Mouse (Mus musculus): Measurements from ENCODE around the gene Ubox5. TPM values are rescaled to one million over a fixed set of nuclear protein-coding genes. Genes with fewer than 3 reads are reported as not detected.
A peak's percentile ranks its signal among the peaks of the same experiment; 100 is the strongest.

The Ubox5 gene
- total and polyA plus RNA-seq, 3 experiments: 5.5 to 10.6 (median 7.0) TPM

DNA sequence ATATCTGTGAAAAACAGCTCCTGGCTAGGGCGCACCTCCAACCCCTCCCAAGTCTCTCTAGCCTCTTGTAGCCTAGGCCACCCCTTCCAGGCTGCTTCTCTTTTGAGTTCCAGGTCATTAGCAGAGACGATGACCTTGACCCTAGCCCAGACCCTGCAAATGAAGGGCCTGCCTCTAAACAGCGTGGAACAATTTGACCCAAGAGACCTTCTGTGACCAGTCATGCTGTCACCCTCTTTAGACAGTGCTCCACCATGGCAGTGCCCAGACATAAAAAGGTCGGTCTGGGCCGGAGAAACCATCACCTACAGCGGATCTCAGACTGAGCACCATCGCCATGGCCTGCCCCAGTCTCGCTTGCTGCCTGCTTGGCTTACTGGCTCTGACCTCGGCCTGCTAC is 54.0 kb downstream of the Ubox5 start, which contains the start of gene Oxt:
Oxt (plus strand) TSS at position 301 of the 400 bp plus-strand sequence.
- in situ Hi-C loops (cut with MboI; ENCODE audit: low pct_ligation_motif_present, low pct_unique_long_range_greater_than_20kb, low sequenced_read_pairs): no loop called here
- DNase-seq (ENCODE audit: extremely low read depth): no peak
- H3K4me3 ChIP-seq (replicated peaks in 1 of 3; ENCODE audit: low read depth in 2 of 3, low read length in 2 of 3, poor library complexity in 1 of 3): no peak within 1 kb of the TSS
- dilution Hi-C loops (cut with MboI; ENCODE audit: extremely low pct_ligation_motif_present, extremely low pct_unique_long_range_greater_than_20kb, low sequenced_read_pairs): no loop called here
- H3K9me3 ChIP-seq (replicated peaks; ENCODE audit: low read length): no peaks in the 10 kb centered on the region
- H3K4me2 ChIP-seq (ENCODE audit: insufficient read depth, low read depth, poor library complexity, severe bottlenecking): no peak within 1 kb of the TSS
- TF ChIP-seq MAZ (IDR thresholded peaks at IDR 0.05; ENCODE audit: low read depth, low read length) (no peak), SIN3A (IDR thresholded peaks at IDR 0.05; ENCODE audit: low read length) (no peak), CHD2 (IDR thresholded peaks at IDR 0.05; ENCODE audit: low read length) (no peak), NELFE (IDR thresholded peaks at IDR 0.05; ENCODE audit: low read depth, low read length) (no peak), MEF2A (IDR thresholded peaks at IDR 0.05; ENCODE audit: borderline replicate concordance, low read depth, low read length) (no peak), ZMIZ1 (IDR thresholded peaks at IDR 0.05; ENCODE audit: low read depth, low read length) (no peak), ETS1 (conservative IDR thresholded peaks at IDR 0.05; ENCODE audit: low read depth, low read length) (no peak), EP300 (IDR thresholded peaks at IDR 0.05; ENCODE audit: low read length) (no peak), CHD1 (IDR thresholded peaks at IDR 0.05; ENCODE audit: low read depth, low read length) (no peak), NRF1 (IDR thresholded peaks at IDR 0.05; ENCODE audit: low read depth, low read length) (no peak), POLR2AphosphoS2 (IDR thresholded peaks at IDR 0.05; ENCODE audit: low read depth, low read length) (no peak), ELF1 (IDR thresholded peaks at IDR 0.05; ENCODE audit: low read depth, low read length) (no peak), GABPA (IDR thresholded peaks at IDR 0.05; ENCODE audit: insufficient replicate concordance, low read depth, low read length) (no peak), TBP (conservative IDR thresholded peaks at IDR 0.05; ENCODE audit: low read depth, low read length) (no peak), JUND (conservative IDR thresholded peaks at IDR 0.05; ENCODE audit: low read depth, low read length) (no peak), MAX (IDR thresholded peaks at IDR 0.05; ENCODE audit: low read length) (no peak), UBTF (IDR thresholded peaks at IDR 0.05; ENCODE audit: low read depth, low read length) (no peak), IRF4 (IDR thresholded peaks at IDR 0.05; ENCODE audit: low read depth, low read length) (no peak), MAFK (IDR thresholded peaks at IDR 0.05; ENCODE audit: insufficient replicate concordance, low read length) (no peak), BHLHE40 (IDR thresholded peaks at IDR 0.05; ENCODE audit: low read depth, low read length) (no peak)
- no peaks in the 10 kb centered on the region for H3K36me3 ChIP-seq (replicated peaks in 1 of 2; ENCODE audit: control insufficient read depth in 1 of 2, insufficient read depth in 1 of 2, low read length in 1 of 2)
- H3K9ac ChIP-seq (ENCODE audit: insufficient read depth, low read depth): no peak within 1 kb of the TSS
- peaks cover 9% of the 10 kb centered on the region in 2 experiments for H3K4me1 ChIP-seq (ENCODE audit: control insufficient read depth in 1 of 2, insufficient read depth in 2 of 2)
- peaks cover 19% of the 10 kb centered on the region for H3K27me3 ChIP-seq (replicated peaks)
- no peaks in the 10 kb centered on the region for H3K79me2 ChIP-seq (replicated peaks; ENCODE audit: control insufficient read depth, extremely low read depth, insufficient read depth, poor library complexity, severe bottlenecking)
- no peak within 1 kb of the TSS for H3K27ac ChIP-seq (ENCODE audit: insufficient read depth, low read depth)

DNA sequence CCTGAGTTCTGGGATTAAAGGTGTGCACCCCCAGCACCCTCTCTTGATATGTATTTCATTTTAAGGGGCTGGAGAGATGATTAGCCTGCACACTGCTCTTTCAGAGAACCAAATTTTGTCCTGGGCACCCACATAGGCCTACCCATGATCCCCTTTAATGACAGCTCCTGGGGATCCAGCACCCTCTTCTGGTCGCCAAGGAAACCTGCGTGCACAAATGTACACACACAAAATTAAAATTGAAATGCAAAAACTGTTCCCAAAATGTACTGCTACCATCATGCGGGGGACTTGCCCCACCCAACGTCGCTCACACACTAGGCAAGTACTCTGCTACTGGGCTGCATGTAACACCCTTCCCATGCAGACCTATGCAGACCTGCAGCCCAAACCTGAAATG is 54.9 kb downstream of the Ubox5 start:
- dilution Hi-C loops (cut with MboI; ENCODE audit: extremely low pct_ligation_motif_present, extremely low pct_unique_long_range_greater_than_20kb, low sequenced_read_pairs): no loop called here
- H3K27me3 ChIP-seq (replicated peaks): peaks cover 13% of the 10 kb centered on the region
- in situ Hi-C loops (cut with MboI; ENCODE audit: low pct_ligation_motif_present, low pct_unique_long_range_greater_than_20kb, low sequenced_read_pairs): loop anchor here (25.0 kb wide), 1 partner anchor 288 kb away; the partner anchor contains the start of genes Ebf4 and Idh3b
- H3K4me1 ChIP-seq (ENCODE audit: control insufficient read depth in 1 of 2, insufficient read depth in 2 of 2): peaks cover 9 to 10% of the 10 kb centered on the region in 2 experiments
- TF ChIP-seq SMC3 (IDR thresholded peaks at IDR 0.05; ENCODE audit: low read depth, low read length) (peak; percentile 36), ZC3H11A (IDR thresholded peaks at IDR 0.05; ENCODE audit: low read depth, low read length) (no peak), CTCF (conservative IDR thresholded peaks at IDR 0.05 in 1 of 2, IDR thresholded peaks at IDR 0.05 in 1 of 2; ENCODE audit: low read depth in 2 of 2, low read length in 2 of 2) (peak in 1 of 2 experiments; percentile 59; a peak in 2 of 4 replicates), E2F4 (IDR thresholded peaks at IDR 0.05; ENCODE audit: insufficient replicate concordance, low read depth, low read length) (no peak), EP300 (IDR thresholded peaks at IDR 0.05; ENCODE audit: low read length) (no peak), NELFE (IDR thresholded peaks at IDR 0.05; ENCODE audit: low read depth, low read length) (no peak), RAD21 (IDR thresholded peaks at IDR 0.05; ENCODE audit: low read depth, low read length) (peak; percentile 54), POLR2AphosphoS2 (IDR thresholded peaks at IDR 0.05; ENCODE audit: low read depth, low read length) (no peak), NRF1 (IDR thresholded peaks at IDR 0.05; ENCODE audit: low read depth, low read length) (no peak), ZNF384 (IDR thresholded peaks at IDR 0.05; ENCODE audit: low read depth, low read length) (no peak), ETS1 (conservative IDR thresholded peaks at IDR 0.05; ENCODE audit: low read depth, low read length) (no peak), MAX (IDR thresholded peaks at IDR 0.05; ENCODE audit: low read length) (no peak)
- H3K9ac ChIP-seq (ENCODE audit: insufficient read depth, low read depth): no peak overlapping the region
- no peak overlapping the region for H3K4me2 ChIP-seq (ENCODE audit: insufficient read depth, low read depth, poor library complexity, severe bottlenecking)
- no peak overlapping the region for H3K4me3 ChIP-seq (replicated peaks in 1 of 3; ENCODE audit: low read depth in 2 of 3, low read length in 2 of 3, poor library complexity in 1 of 3)
- H3K36me3 ChIP-seq (replicated peaks in 1 of 2; ENCODE audit: control insufficient read depth in 1 of 2, insufficient read depth in 1 of 2, low read length in 1 of 2): no peaks in the 10 kb centered on the region
- H3K9me3 ChIP-seq (replicated peaks; ENCODE audit: low read length): no peaks in the 10 kb centered on the region
- H3K27ac ChIP-seq (ENCODE audit: insufficient read depth, low read depth): no peak overlapping the region
- H3K79me2 ChIP-seq (replicated peaks; ENCODE audit: control insufficient read depth, extremely low read depth, insufficient read depth, poor library complexity, severe bottlenecking): no peaks in the 10 kb centered on the region
- DNase-seq (ENCODE audit: extremely low read depth): no peak
